Mouse (Mus musculus) liver, embryonic 14 days (tissue): ENCODE results near the gene Fth1. TPM values are rescaled to one million over a fixed set of nuclear protein-coding genes. Genes with fewer than 3 reads are reported as not detected.

ENCODE experiments used
- polyA plus RNA-seq: library from polyadenylated mRNA; depleted of rRNA; stranded (reverse); fragments of >200 nt; gene quantifications from 2 replicates; pipeline ENCODE4 v1.2.3, GENCODE M21; 2012; rRNA removed

The Fth1 gene
- polyA plus RNA-seq, result 1,480 and 1,744 TPM in 2 replicates

DNA sequence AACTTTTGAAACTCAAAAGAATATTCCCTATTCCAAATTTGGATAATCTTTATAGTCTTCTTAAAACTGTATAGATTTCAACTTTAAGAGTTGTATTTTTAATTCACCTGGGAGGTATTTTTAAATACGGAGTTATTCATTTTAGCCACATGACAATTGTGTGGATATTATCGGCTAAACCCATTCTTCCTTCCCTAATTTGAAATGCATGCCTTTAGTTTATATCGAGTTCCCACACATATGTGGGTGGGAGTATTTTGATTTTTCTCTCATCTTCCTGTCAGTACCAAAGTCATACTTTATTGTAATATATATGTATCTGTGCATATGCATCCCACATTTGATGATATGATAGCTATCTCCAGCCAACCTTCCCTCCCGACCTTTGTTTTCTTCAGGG, at the start of gene Fth1:
Gene Fth1 (plus strand): TSS at position 341 of the 400 bp plus-strand sequence.

GRCm38 (mm10) chr19:10001206-10001969, 21.0 kb downstream of the Fth1 start, which contains the start of the genes Best1 and Rab3il1:
Best1 (minus strand) TSS chr19:10001633.
Rab3il1 (plus strand) TSS chr19:10001669.

Other genes starting within 250 kb of the Fth1 start
- gene Scgb2a2, start 133.0 kb upstream of the Fth1 start, polyA plus RNA-seq, result not detected in 2 replicates
- gene Incenp, start 81.0 kb upstream of the Fth1 start, polyA plus RNA-seq, result 68.8 and 73.2 TPM in 2 replicates
- 0.02 and 0.05 TPM in 2 replicates for gene Best1, start 21.0 kb downstream of the Fth1 start, polyA plus RNA-seq
- 99.0 and 121 TPM in 2 replicates for gene Rab3il1, start 21.1 kb downstream of the Fth1 start, polyA plus RNA-seq
- 6.2 and 8.6 TPM in 2 replicates for gene Fads3, start 61.0 kb downstream of the Fth1 start, polyA plus RNA-seq
- 37.6 and 41.0 TPM in 2 replicates for gene Fads2, start 121.1 kb downstream of the Fth1 start, polyA plus RNA-seq
- gene Fads1, start 202.3 kb downstream of the Fth1 start, polyA plus RNA-seq, result 30.4 and 33.9 TPM in 2 replicates
- 77.9 and 80.6 TPM in 2 replicates for gene Tmem258, start 223.4 kb downstream of the Fth1 start, polyA plus RNA-seq
- 70.1 and 84.8 TPM in 2 replicates for gene Fen1, start 223.6 kb downstream of the Fth1 start, polyA plus RNA-seq